Mouse (Mus musculus): ENCODE measurements around the gene Chrm3. TPM values are rescaled to one million over a fixed set of nuclear protein-coding genes. Genes with fewer than 3 reads are reported as not detected.

Gene Chrm3
- polyA plus RNA-seq, 1 experiment: 2.6 TPM

DNA sequence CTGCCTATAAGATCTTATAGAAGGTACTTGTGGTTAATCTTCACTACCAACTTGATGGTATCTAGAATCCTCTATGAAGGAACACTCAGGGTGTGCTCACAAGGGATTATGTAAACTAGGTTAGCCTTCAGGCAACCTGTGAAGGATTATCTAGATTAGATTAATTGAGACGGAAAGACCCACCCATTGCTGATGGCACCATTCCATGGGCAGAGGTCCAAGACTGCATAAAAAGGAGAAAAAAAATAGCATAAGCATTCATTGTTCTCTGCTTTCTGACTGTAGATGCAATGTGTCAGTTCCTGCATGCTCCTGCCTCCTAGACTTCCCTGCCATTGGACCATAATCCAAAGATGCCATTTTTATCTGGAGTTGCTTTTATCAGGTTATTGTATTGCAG lies 8.5 kb downstream of the Chrm3 start:
- H3K27ac ChIP-seq (ENCODE audit: insufficient read depth, low read depth, low read length): no peak overlapping the region
- no peaks in the 10 kb centered on the region for H3K36me3 ChIP-seq (ENCODE audit: control insufficient read depth, insufficient read depth, low read length)
- WGBS: 22% methylated on average over 1 of the region's 1 CpGs

DNA sequence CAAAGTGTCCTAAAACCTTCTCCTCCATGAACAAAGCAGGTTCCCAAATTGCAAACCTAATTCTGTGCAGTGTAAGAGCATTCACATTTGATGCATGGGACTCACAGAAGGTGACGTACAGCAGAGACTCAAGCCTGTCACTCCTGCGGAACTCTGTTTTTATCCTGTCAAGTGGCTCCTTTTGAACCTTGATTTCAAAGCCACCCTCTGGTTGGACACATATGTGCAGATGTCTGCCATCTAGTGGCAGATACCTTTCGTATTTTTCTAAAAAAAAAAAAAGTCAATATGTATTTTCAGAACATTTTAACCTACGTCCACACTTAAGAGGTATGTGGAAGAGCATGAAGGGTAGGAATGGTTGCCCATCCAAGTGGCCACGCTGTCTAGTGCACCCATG lies 16.3 kb downstream of the Chrm3 start:
- TF ChIP-seq CTCF (IDR thresholded peaks at IDR 0.05; ENCODE audit: extremely low read depth, insufficient read length, insufficient replicate concordance, low read depth, low read length): peak; percentile 30; the same call in 1 of the 2 replicates
- TF ChIP-seq POLR2A (IDR thresholded peaks at IDR 0.05; ENCODE audit: low read depth, low read length): no peak
- no peaks in the 10 kb centered on the region for H3K36me3 ChIP-seq (ENCODE audit: control insufficient read depth, insufficient read depth, low read length)
- 77% methylated on average over 5 of the region's 5 CpGs for WGBS
- H3K27me3 ChIP-seq (ENCODE audit: control insufficient read depth, insufficient read depth, low read length): no peaks in the 10 kb centered on the region
- no peaks in the 10 kb centered on the region for H3K4me1 ChIP-seq (ENCODE audit: control insufficient read depth, insufficient read depth, insufficient read length, low read length)
- no peak overlapping the region for H3K4me3 ChIP-seq (ENCODE audit: low read depth, low read length)
- H3K27ac ChIP-seq (ENCODE audit: insufficient read depth, low read depth, low read length): no peak overlapping the region

More for the DNA sequence above, 8.5 kb downstream of the Chrm3 start:
- no peak for TF ChIP-seq POLR2A (IDR thresholded peaks at IDR 0.05; ENCODE audit: low read depth, low read length)
- no peak for TF ChIP-seq CTCF (IDR thresholded peaks at IDR 0.05; ENCODE audit: extremely low read depth, insufficient read length, insufficient replicate concordance, low read depth, low read length)
- Histone ChIP-seq H3K4me1 (ENCODE audit: control insufficient read depth, insufficient read depth, insufficient read length, low read length) (0 out of 2 replicates have a peak, but pooled peaks cover 4% of the 10 kb centered on the region), H3K27me3 (ENCODE audit: control insufficient read depth, insufficient read depth, low read length) (no peaks in the 10 kb centered on the region), H3K4me3 (ENCODE audit: low read depth, low read length) (no peak overlapping the region)

DNA sequence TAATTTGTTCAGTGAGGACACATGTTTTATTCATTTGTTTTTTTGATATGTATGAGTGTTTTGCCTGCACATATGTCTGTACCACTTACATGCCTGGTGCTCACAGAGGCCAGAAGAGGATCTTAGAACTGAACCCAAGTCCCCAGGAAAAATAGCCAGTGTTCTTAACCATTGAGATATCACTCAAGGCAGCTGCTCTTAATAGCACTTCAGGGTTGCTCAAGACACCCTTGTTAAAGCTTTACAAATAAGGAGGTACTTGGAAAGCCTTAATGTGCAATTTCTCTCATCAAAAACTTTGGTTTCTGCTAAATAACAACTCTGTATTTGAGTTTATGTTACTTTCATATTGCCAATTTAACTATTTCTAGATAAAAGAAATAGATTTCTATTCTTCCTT lies 25.1 kb downstream of the Chrm3 start:
- Histone ChIP-seq H3K27ac (ENCODE audit: insufficient read depth, low read depth, low read length) (no peak overlapping the region), H3K27me3 (ENCODE audit: control insufficient read depth, insufficient read depth, low read length) (no peaks in the 10 kb centered on the region), H3K36me3 (ENCODE audit: control insufficient read depth, insufficient read depth, low read length) (no peaks in the 10 kb centered on the region), H3K4me1 (ENCODE audit: control insufficient read depth, insufficient read depth, insufficient read length, low read length) (no peaks in the 10 kb centered on the region), H3K4me3 (ENCODE audit: low read depth, low read length) (no peak overlapping the region)
- no peak for TF ChIP-seq CTCF (IDR thresholded peaks at IDR 0.05; ENCODE audit: extremely low read depth, insufficient read length, insufficient replicate concordance, low read depth, low read length)
- no peak for TF ChIP-seq POLR2A (IDR thresholded peaks at IDR 0.05; ENCODE audit: low read depth, low read length)

DNA sequence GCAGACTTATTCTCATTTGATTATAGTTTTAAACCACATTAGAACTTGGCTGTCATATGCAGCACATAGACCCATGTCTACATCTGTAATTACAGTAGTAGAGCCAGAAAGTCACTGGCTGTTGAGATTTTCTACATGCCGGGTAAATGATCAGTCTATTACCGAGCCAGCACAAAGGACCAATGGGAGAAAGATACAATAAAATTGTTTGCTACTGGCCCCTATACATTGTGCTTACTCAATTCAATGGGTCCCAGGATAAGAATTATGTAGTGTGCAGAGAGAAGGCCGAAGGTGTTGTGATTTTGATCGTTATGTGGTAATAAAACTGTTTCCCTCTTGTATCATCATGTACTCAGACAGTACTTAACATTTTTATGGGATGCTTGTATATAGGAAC lies 27.9 kb downstream of the Chrm3 start:
- TF ChIP-seq CTCF (IDR thresholded peaks at IDR 0.05; ENCODE audit: extremely low read depth, insufficient read length, insufficient replicate concordance, low read depth, low read length) (no peak), POLR2A (IDR thresholded peaks at IDR 0.05; ENCODE audit: low read depth, low read length) (no peak)
- H3K27ac ChIP-seq (ENCODE audit: insufficient read depth, low read depth, low read length): no peak overlapping the region
- H3K4me1 ChIP-seq (ENCODE audit: control insufficient read depth, insufficient read depth, insufficient read length, low read length): no peaks in the 10 kb centered on the region
- no peaks in the 10 kb centered on the region for H3K27me3 ChIP-seq (ENCODE audit: control insufficient read depth, insufficient read depth, low read length)
- WGBS: 89% methylated on average over 4 of the region's 4 CpGs
- no peaks in the 10 kb centered on the region for H3K36me3 ChIP-seq (ENCODE audit: control insufficient read depth, insufficient read depth, low read length)
- no peak overlapping the region for H3K4me3 ChIP-seq (ENCODE audit: low read depth, low read length)

DNA sequence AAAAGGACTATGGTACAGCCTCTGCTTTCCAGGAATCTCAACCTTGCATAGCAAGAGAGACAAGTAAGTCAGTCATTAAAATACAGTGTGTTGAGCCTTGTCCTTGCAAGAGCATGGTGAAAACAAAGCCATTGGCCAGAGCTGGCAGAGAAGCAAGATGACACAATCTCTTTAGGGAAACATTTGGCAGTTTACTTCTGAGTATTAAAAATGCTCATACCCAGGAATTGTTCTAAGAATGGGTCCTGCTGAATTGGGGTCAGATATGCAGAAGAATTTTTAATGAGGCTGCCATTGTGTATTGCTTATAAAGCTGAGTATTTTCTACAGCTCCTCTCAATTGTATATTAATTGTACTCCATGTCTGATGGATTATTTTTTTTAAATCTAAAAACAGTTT lies 50.8 kb downstream of the Chrm3 start:
- no peak for TF ChIP-seq CTCF (IDR thresholded peaks at IDR 0.05; ENCODE audit: extremely low read depth, insufficient read length, insufficient replicate concordance, low read depth, low read length)
- no peak for TF ChIP-seq POLR2A (IDR thresholded peaks at IDR 0.05; ENCODE audit: low read depth, low read length)
- no peaks in the 10 kb centered on the region for H3K4me1 ChIP-seq (ENCODE audit: control insufficient read depth, insufficient read depth, insufficient read length, low read length)
- H3K4me3 ChIP-seq (ENCODE audit: low read depth, low read length): no peak overlapping the region
- H3K36me3 ChIP-seq (ENCODE audit: control insufficient read depth, insufficient read depth, low read length): no peaks in the 10 kb centered on the region
- no peak overlapping the region for H3K27ac ChIP-seq (ENCODE audit: insufficient read depth, low read depth, low read length)
- no peaks in the 10 kb centered on the region for H3K27me3 ChIP-seq (ENCODE audit: control insufficient read depth, insufficient read depth, low read length)

DNA sequence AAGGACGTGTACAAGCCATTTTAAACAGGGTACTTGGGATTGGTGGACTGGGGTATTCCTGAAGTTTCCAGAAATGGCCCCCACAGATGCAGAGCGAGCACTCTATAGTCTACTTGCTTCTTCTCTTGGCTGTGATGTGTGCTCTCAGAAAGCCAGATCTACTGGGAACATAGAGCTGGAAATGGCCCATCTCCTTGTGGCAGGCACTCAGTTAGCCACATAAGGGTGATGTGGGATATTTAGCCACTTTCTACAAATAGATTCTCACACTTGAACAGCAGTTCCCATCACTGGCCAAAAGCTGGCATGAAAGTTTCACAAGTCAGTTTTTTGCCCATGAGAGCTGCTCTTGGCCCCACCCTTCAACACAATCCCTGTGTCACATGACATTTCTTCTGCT lies 65.5 kb downstream of the Chrm3 start:
- H3K4me1 ChIP-seq (ENCODE audit: control insufficient read depth, insufficient read depth, insufficient read length, low read length): no peaks in the 10 kb centered on the region
- no peaks in the 10 kb centered on the region for H3K36me3 ChIP-seq (ENCODE audit: control insufficient read depth, insufficient read depth, low read length)
- no peak overlapping the region for H3K27ac ChIP-seq (ENCODE audit: insufficient read depth, low read depth, low read length)
- H3K4me3 ChIP-seq (ENCODE audit: low read depth, low read length): no peak overlapping the region
- H3K27me3 ChIP-seq (ENCODE audit: control insufficient read depth, insufficient read depth, low read length): no peaks in the 10 kb centered on the region
- WGBS: 78% methylated on average over 2 of the region's 2 CpGs
- no peak for TF ChIP-seq CTCF (IDR thresholded peaks at IDR 0.05; ENCODE audit: extremely low read depth, insufficient read length, insufficient replicate concordance, low read depth, low read length)
- no peak for TF ChIP-seq POLR2A (IDR thresholded peaks at IDR 0.05; ENCODE audit: low read depth, low read length)

DNA sequence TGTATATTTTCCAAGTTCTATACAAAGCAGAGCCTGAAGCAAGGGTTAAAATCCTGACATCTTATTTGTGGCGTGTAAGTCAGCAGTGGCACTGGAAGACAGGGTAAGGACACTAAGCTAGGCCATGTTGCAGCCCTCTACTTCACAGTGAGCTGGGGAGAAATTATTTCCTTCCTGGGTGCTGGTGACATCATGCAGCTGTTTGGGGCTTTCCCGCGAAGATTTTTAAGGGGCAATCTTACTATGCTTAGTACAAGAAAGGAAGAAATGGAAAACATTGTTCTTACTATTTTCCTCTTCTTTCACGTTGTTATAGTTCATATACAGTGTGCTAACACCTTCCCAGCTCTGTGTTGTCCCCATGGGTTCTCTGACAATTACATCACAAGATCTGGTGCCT lies 76.3 kb downstream of the Chrm3 start:
- Histone ChIP-seq H3K27ac (ENCODE audit: insufficient read depth, low read depth, low read length) (no peak overlapping the region), H3K4me1 (ENCODE audit: control insufficient read depth, insufficient read depth, insufficient read length, low read length) (no peaks in the 10 kb centered on the region), H3K4me3 (ENCODE audit: low read depth, low read length) (no peak overlapping the region), H3K36me3 (ENCODE audit: control insufficient read depth, insufficient read depth, low read length) (no peaks in the 10 kb centered on the region), H3K27me3 (ENCODE audit: control insufficient read depth, insufficient read depth, low read length) (no peaks in the 10 kb centered on the region)
- TF ChIP-seq POLR2A (IDR thresholded peaks at IDR 0.05; ENCODE audit: low read depth, low read length) (no peak), CTCF (IDR thresholded peaks at IDR 0.05; ENCODE audit: extremely low read depth, insufficient read length, insufficient replicate concordance, low read depth, low read length) (no peak)
- 83% methylated on average over 4 of the region's 4 CpGs for WGBS

DNA sequence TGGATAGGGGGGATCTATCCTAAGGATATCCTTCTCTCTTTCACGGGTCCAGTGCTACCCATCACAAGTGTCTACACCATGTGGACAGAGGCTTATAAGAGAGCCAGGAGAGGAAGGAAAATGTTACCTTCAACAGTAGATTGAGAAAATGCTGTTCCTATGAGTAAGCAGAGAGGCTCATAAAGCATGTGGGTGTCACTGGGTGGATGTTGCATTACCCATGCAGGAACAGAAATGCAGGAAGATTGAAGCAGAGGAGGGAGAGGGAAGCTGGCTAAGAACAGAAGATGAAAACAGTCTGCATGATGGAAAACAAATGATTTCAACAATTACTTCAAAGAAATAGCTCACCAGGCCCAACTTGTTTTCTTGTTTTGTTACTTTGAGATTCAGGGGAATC lies 85.7 kb downstream of the Chrm3 start:
- Histone ChIP-seq H3K27ac (ENCODE audit: insufficient read depth, low read depth, low read length) (no peak overlapping the region), H3K4me1 (ENCODE audit: control insufficient read depth, insufficient read depth, insufficient read length, low read length) (no peaks in the 10 kb centered on the region), H3K27me3 (ENCODE audit: control insufficient read depth, insufficient read depth, low read length) (no peaks in the 10 kb centered on the region), H3K4me3 (ENCODE audit: low read depth, low read length) (no peak overlapping the region), H3K36me3 (ENCODE audit: control insufficient read depth, insufficient read depth, low read length) (no peaks in the 10 kb centered on the region)
- WGBS: 60% methylated on average over 1 of the region's 1 CpGs
- TF ChIP-seq POLR2A (IDR thresholded peaks at IDR 0.05; ENCODE audit: low read depth, low read length) (no peak), CTCF (IDR thresholded peaks at IDR 0.05; ENCODE audit: extremely low read depth, insufficient read length, insufficient replicate concordance, low read depth, low read length) (no peak)

Data from small intestine, adult 2 months (tissue).